Mouse (Mus musculus): ENCODE data around the gene Cplx1.

DNA sequence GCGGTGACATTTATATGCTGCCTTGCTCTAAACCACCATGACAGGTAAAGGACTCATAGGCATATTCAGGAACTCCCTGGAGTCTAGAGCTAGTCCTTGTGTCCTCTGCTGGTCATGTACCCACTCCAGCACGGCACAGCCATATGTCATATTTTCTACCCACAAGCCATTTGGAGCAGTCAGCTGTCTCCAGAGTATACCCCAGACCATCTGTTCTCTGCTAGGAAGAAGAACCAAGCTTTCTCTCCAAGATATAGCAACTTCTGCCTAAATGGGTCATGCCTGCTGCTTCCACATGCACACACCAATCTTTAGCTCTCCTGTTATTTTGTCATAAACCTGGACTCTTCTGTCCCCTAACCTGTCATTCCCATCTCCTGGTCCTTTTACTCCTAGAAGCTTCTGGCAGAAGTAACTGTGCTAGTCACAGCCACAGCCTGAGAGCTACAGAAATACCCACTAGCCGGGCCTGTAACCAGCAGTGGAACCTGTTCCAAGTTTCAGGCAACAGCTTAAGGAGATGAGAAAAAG is 31.6 kb upstream of the Cplx1 start:
- TF ChIP-seq POLR2A (IDR thresholded peaks at IDR 0.05; ENCODE audit: insufficient read length, low read depth) = no peak
- TF ChIP-seq MAX (IDR thresholded peaks at IDR 0.05; ENCODE audit: low read depth) = no peak
- TF ChIP-seq CEBPB (IDR thresholded peaks at IDR 0.05; ENCODE audit: insufficient read depth, poor library complexity, severe bottlenecking) = no peak
- TF ChIP-seq E2F4 (IDR thresholded peaks at IDR 0.05; ENCODE audit: insufficient read depth) = no peak
- no peak for TF ChIP-seq MYOG (IDR thresholded peaks at IDR 0.05; ENCODE audit: control insufficient read depth in 1 of 3, insufficient read depth in 1 of 3, insufficient read length in 2 of 3, low read depth in 2 of 3)
- TF ChIP-seq USF1 (IDR thresholded peaks at IDR 0.05; ENCODE audit: low read depth) = no peak
- TF ChIP-seq REST (IDR thresholded peaks at IDR 0.05; ENCODE audit: insufficient read depth, insufficient read length) = no peak
- TF ChIP-seq POLR2AphosphoS2 (IDR thresholded peaks at IDR 0.05; ENCODE audit: insufficient read length, low read depth) = no peak
- no peak for TF ChIP-seq TCF12 (IDR thresholded peaks at IDR 0.05; ENCODE audit: insufficient read depth, poor library complexity, severe bottlenecking)
